Mouse (Mus musculus) heart, embryonic 11.5 days (tissue): ENCODE data around the gene Gm35315. TPM values are rescaled to one million over a fixed set of nuclear protein-coding genes. Genes with fewer than 3 reads are reported as not detected.
A peak's percentile ranks its signal among the peaks of the same experiment; 100 is the strongest.

Experiments used
- ATAC-seq: fragments of 200-750 bp; cut with Nextera tagmentation; replicated peaks from 2 replicates; pipeline ENCODE4 v1.8.0; 2017; ENCODE audit warnings: moderate library complexity; ENCODE audit not compliant: insufficient number of reproducible peaks, low FRiP score, low TSS enrichment
- H3K27ac ChIP-seq: fragments of 300-500 bp; sonication (generic); 2 replicates; pipeline ENCODE4 v1.5.1; 2014; ENCODE audit warnings: mild to moderate bottlenecking, low read depth, low read length
- H3K27me3 ChIP-seq: fragments of 300-500 bp; sonication (generic); 2 replicates; pipeline ENCODE4 v1.6.1; 2014; ENCODE audit warnings: mild to moderate bottlenecking, low read length, mixed read lengths; ENCODE audit not compliant: control insufficient read depth, insufficient read depth
- H3K36me3 ChIP-seq: fragments of 300-500 bp; sonication (generic); 2 replicates; pipeline ENCODE4 v1.6.1; 2014; ENCODE audit warnings: mild to moderate bottlenecking, low read length, moderate library complexity, mixed read lengths; ENCODE audit not compliant: control insufficient read depth, insufficient read depth
- H3K4me1 ChIP-seq: fragments of 300-500 bp; sonication (generic); 2 replicates; pipeline ENCODE4 v1.6.1; 2014; ENCODE audit warnings: low read length; ENCODE audit not compliant: control insufficient read depth, insufficient read depth
- H3K4me2 ChIP-seq: fragments of 300-500 bp; sonication (generic); 2 replicates; pipeline ENCODE4 v1.6.1; 2014; ENCODE audit warnings: mild to moderate bottlenecking, moderate library complexity
- H3K4me3 ChIP-seq: fragments of 300-500 bp; sonication (generic); 2 replicates; pipeline ENCODE4 v1.5.1; 2014; ENCODE audit warnings: low read depth, low read length
- H3K9ac ChIP-seq: fragments of 300-500 bp; sonication (generic); 2 replicates; pipeline ENCODE4 v1.6.1; 2014; ENCODE audit warnings: mild to moderate bottlenecking, low read depth, low read length, moderate library complexity
- H3K9me3 ChIP-seq: fragments of 300-500 bp; sonication (generic); replicated peaks from 2 replicates; pipeline ENCODE4 v1.6.1; 2016; ENCODE audit warnings: low read length; ENCODE audit not compliant: control insufficient read depth
- WGBS: fragments of 180-500 bp; shearing (Covaris S2); extraction: QIAGEN DNeasy Blood & Tissue Kit; methylation state at CpG from one replicate; pipeline ENCODE4 v1.1.7; 2014; ENCODE audit not compliant: insufficient replicate concordance; 5-methylcytosine and 5-hydroxymethylcytosine counted together
- polyA plus RNA-seq: library from polyadenylated mRNA; unstranded; fragments of >200 nt; fragmentation: Nextera tagmentation; extraction: Ambion mirVana; gene quantifications from 2 replicates; pipeline ENCODE4 v1.2.1, GENCODE M21; 2014

Gene Gm35315
- polyA plus RNA-seq, 1 experiment from 2014 or later = 1.0 TPM

DNA sequence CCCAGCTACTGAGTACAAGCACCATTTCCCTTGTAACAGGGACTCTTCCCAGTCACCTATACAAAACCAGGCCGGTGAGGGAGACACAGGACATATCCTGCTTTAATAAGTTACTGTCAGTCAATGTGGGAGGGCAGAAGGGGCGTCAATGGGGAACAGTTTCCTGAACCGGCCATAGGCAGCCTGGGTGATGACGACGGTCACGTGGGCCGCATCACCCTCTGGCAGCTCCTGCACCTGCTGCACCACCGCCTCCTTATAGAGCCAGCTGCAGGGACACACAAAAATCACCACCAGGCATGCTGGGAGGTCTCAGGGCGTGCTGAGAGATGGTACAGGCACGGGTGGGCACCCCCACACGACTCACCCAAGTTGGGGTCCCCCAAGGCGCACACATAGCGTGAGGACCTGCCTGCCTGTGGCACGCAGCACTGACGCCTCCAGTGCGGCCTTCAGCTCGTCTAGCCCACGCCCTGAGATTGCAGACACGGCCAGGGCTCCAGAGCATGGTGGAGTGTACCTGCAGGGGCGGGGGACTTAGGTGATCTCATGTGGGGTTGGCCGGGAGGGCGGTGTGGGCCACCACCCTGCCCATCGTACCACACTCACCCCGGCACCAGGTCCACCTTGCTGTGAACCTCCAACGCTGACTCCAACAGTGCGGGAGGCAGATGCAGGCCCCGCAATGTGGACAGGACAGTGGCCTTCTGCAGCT is 9.8 kb upstream of the Gm35315 start:
- peaks cover 31% of the 10 kb centered on the region for H3K36me3 ChIP-seq
- H3K27ac ChIP-seq = no peak overlapping the region
- H3K9me3 ChIP-seq = no peaks in the 10 kb centered on the region
- WGBS = 92% methylated on average over 27 of the region's 27 CpGs
- H3K9ac ChIP-seq = no peak overlapping the region
- H3K27me3 ChIP-seq = peaks cover 7% of the 10 kb centered on the region; the same call in 1 of the 2 replicates
- no peak overlapping the region for H3K4me2 ChIP-seq
- ATAC-seq = no peak
- H3K4me3 ChIP-seq = no peak overlapping the region
- peaks cover 15% of the 10 kb centered on the region for H3K4me1 ChIP-seq

DNA sequence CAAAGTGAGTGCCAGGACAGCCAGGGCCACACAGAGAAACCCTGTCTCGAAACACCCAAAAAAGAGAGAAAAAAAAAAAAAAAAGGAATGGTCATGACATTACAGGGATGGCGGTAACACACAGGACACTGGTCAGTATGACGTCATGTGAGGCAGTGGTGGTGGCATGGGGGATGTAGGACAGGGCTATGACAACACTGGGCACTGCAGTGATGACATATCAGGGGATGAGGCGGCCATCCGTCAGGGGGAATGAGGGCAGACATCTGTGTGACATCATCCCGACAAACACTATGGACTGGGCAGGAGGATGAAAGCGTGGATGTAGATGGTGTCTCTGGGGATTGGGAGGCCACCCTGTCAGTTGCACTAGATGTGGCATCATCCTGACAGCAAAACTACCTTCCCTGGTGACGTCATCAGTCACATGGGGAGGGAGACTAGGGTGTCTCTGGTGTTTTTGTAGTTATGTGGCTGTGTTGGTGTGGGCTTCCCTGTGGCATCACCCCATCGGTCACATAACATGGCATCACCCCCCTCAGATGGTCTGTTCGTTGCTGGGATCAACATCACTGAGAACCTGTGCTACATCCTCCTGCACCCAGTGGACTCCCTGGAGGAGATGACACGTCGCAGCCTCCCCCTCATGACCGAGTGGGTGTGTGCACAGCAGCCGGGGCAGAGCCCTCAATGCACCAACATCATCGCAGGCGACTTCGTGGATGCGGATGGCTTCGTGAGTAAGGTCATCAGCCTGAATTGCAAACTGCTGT is 8.8 kb upstream of the Gm35315 start:
- 94% methylated on average over 19 of the region's 19 CpGs for WGBS

DNA sequence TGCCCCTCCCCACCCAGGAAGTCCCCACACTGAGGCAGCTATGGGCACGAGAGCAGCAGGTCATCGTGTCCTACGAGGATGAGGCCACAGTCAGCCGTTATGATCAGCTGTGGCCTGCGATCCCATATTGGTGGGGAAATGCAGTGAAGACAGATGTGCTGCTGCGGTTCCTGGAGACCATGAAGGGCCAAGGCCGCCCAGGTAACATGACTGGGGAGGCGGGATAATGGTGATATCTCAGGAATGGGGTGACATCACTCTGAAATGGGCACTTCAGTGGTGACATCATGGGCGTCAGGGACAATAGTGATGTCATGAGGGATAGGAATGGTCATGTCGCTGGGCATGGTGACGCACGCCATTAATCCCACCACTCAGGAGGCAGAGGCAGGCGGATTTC is 8.2 kb upstream of the Gm35315 start:
- WGBS = 84% methylated on average over 13 of the region's 13 CpGs
- Histone ChIP-seq H3K4me2 (peak overlapping the region; percentile 77; the same call in 1 of the 2 replicates), H3K9ac (no peak overlapping the region), H3K27me3 (peaks cover 7% of the 10 kb centered on the region; the same call in 1 of the 2 replicates), H3K4me1 (peaks cover 15% of the 10 kb centered on the region), H3K27ac (no peak overlapping the region), H3K36me3 (peaks cover 31% of the 10 kb centered on the region), H3K9me3 (no peaks in the 10 kb centered on the region), H3K4me3 (no peak overlapping the region)
- ATAC-seq = no peak

More for the DNA sequence above, 8.8 kb upstream of the Gm35315 start:
- no peaks in the 10 kb centered on the region for H3K9me3 ChIP-seq
- no peak overlapping the region for H3K27ac ChIP-seq
- peaks cover 31% of the 10 kb centered on the region for H3K36me3 ChIP-seq
- H3K4me3 ChIP-seq = no peak overlapping the region
- H3K9ac ChIP-seq = no peak overlapping the region
- H3K27me3 ChIP-seq = peaks cover 7% of the 10 kb centered on the region; the same call in 1 of the 2 replicates
- peaks cover 15% of the 10 kb centered on the region for H3K4me1 ChIP-seq
- no peak overlapping the region for H3K4me2 ChIP-seq
- ATAC-seq = no peak

GRCm38 (mm10) chr5:110101716-110102347 is 7.6 kb upstream of the Gm35315 start:
- peak overlapping the region; percentile 34 for H3K4me3 ChIP-seq
- peak overlapping the region; percentile 77 for H3K4me2 ChIP-seq
- H3K27ac ChIP-seq = no peak overlapping the region
- peaks cover 15% of the 10 kb centered on the region for H3K4me1 ChIP-seq
- H3K9ac ChIP-seq = 0 out of 2 replicates have a peak overlapping the region, but pooled peaks have one; percentile 49
- WGBS = 9% methylated on average over 34 of the region's 34 CpGs
- peaks cover 7% of the 10 kb centered on the region; the same call in 1 of the 2 replicates for H3K27me3 ChIP-seq
- peaks cover 31% of the 10 kb centered on the region for H3K36me3 ChIP-seq
- ATAC-seq = peak; percentile 17; the same call in 1 of the 2 replicates
- H3K9me3 ChIP-seq = no peaks in the 10 kb centered on the region

DNA sequence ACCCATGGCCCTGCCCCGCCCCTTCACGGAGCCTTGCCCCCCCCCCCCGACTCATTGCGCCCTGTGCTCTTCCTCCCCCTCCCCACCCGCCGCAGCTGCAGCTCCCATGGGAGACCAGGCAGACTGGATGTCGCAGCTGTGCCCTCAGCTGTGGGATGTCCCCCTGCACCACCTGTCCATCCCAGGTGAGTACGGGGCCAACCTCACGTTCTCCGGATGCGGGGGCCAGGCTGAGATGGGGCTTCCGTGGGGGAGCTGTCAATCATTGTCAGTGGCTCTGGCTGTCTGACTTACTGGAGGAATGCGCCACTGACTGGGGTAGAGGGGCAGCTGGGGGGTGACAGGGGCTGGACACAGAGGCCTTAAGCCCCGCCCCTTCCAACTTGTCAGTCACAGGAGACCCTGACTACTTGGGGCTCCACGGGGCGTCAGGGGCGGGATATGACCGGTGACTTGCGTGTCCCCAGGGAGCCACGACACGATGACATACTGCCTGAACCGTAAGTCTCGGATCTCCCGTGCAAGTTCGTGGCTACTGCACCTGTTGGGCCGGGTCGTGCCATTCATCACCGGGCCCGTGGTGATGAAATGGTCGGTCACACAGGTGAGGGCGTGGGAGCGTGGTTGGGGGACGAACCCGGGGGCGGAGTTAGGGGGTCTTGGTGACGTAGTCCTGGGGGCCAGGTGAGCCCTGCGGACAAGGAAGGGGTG is 6.9 kb upstream of the Gm35315 start:
- H3K4me3 ChIP-seq = peak overlapping the region; percentile 34
- no peak overlapping the region for H3K27ac ChIP-seq
- H3K4me2 ChIP-seq = peak overlapping the region; percentile 77
- no peaks in the 10 kb centered on the region for H3K9me3 ChIP-seq
- peaks cover 7% of the 10 kb centered on the region for H3K4me1 ChIP-seq
- peak; percentile 4; the same call in 1 of the 2 replicates for ATAC-seq
- no peak overlapping the region for H3K9ac ChIP-seq
- H3K27me3 ChIP-seq = peaks cover 7% of the 10 kb centered on the region; the same call in 1 of the 2 replicates
- WGBS = 1% methylated on average over 35 of the region's 37 CpGs
- H3K36me3 ChIP-seq = peaks cover 28% of the 10 kb centered on the region

DNA sequence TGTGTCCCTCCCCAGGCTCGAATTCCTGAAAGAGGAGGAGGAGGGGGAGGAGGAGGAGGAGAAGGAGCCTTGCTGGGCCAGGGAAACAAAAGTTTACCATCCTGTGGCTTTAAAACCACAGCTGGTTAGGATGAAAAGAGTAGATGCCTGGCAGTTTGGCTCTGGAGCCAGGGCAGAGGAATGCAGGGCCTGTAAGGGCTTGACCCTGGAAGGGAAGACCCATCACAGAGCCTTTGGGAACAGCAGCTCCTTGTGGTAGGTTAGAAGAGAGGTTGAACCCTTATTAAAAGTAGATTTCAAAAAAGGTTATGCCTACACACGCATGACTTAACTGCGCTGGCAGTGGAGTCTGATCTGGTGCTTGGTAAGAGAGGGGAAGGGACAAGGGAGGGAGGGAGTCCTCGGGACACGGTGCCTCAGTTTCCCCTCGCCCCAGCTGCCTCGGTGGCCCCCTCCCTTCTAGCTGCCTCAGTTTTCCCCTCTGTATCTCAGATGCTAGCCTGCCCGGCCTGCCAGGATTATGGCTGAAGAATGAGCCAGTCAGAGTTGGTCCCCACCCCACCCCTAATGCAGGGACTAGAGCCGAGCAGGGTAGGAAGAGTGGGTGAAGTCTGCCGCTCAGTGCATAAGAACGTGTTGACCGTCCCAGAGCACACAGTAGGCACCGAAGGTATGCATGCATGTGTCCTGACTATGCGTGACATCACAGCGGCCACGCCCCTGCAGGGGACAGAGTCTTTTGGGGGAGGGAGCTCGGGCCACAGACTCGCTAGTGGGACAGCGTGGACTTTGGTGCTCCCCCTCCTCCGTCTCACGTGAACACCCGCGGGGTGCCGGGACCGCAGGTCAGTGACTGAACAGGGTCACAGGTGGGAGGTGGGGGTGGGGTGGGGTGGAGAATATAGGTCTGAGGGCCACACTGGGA is 5.7 kb upstream of the Gm35315 start, which contains the start of gene Plcxd1:
TSS of gene Plcxd1 (plus strand) at position 314 of the 925 bp plus-strand sequence.
- Histone ChIP-seq H3K4me2 (peak within 1 kb of the TSS; percentile 77), H3K9ac (no peak within 1 kb of the TSS), H3K27ac (no peak within 1 kb of the TSS)

GRCm38 (mm10) chr5:110098991-110099477 is 4.8 kb upstream of the Gm35315 start:
- H3K27me3 ChIP-seq = peaks cover 7% of the 10 kb centered on the region; the same call in 1 of the 2 replicates
- H3K27ac ChIP-seq = no peak overlapping the region
- peaks cover 12% of the 10 kb centered on the region for H3K36me3 ChIP-seq
- WGBS = 59% methylated on average over 1 of the region's 1 CpGs
- no peak for ATAC-seq
- H3K4me2 ChIP-seq = no peak overlapping the region
- H3K9me3 ChIP-seq = no peaks in the 10 kb centered on the region
- H3K4me1 ChIP-seq = peaks cover 7% of the 10 kb centered on the region
- H3K4me3 ChIP-seq = no peak overlapping the region
- H3K9ac ChIP-seq = no peak overlapping the region

More for the DNA sequence above, 5.7 kb upstream of the Gm35315 start, which contains the start of gene Plcxd1:
- ATAC-seq = 0 out of 2 replicates have a peak, but pooled peaks have one; percentile 16
- Histone ChIP-seq H3K4me1 (peaks cover 7% of the 10 kb centered on the region), H3K4me3 (peak within 1 kb of the TSS; percentile 34), H3K36me3 (peaks cover 21% of the 10 kb centered on the region), H3K9me3 (no peaks in the 10 kb centered on the region), H3K27me3 (peaks cover 7% of the 10 kb centered on the region; the same call in 1 of the 2 replicates)
- WGBS = 5% methylated on average over 24 of the region's 25 CpGs
